Mouse (Mus musculus) kidney, adult 2 months (tissue): ENCODE data around the gene Gm33543. TPM values are rescaled to one million over a fixed set of nuclear protein-coding genes. Genes with fewer than 3 reads are reported as not detected.

Experiments
- DNase-seq: peaks from one replicate; pipeline ENCODE4 v3.0.0; 2021
- H3K27ac ChIP-seq: fragments of 200-500 bp; 2 replicates; pipeline ENCODE4 v1.5.1; 2012; ENCODE audit warnings: low read depth, low read length, control low read depth, inconsistent platforms; ENCODE audit not compliant: insufficient read depth
- H3K27me3 ChIP-seq: fragments of 200-500 bp; replicated peaks from 2 replicates; pipeline ENCODE4 v1.6.1; 2012; ENCODE audit warnings: mild to moderate bottlenecking, moderate library complexity, low read length, inconsistent platforms; ENCODE audit not compliant: control insufficient read depth, insufficient read depth
- H3K36me3 ChIP-seq: fragments of 200-500 bp; 2 replicates; pipeline ENCODE4 v1.6.1; 2012; ENCODE audit warnings: mild to moderate bottlenecking, moderate library complexity, low read length, inconsistent platforms; ENCODE audit not compliant: control insufficient read depth, insufficient read depth
- H3K4me1 ChIP-seq: fragments of 200-500 bp; 2 replicates; pipeline ENCODE4 v1.6.1; 2011; ENCODE audit warnings: low read length; ENCODE audit not compliant: control insufficient read depth, insufficient read depth
- H3K4me3 ChIP-seq: fragments of 200-500 bp; 2 replicates; pipeline ENCODE4 v1.5.1; 2011; ENCODE audit warnings: mild to moderate bottlenecking, low read depth, low read length, control low read depth; ENCODE audit not compliant: insufficient read depth
- CTCF ChIP-seq: fragments of 200-500 bp; conservative IDR thresholded peaks from 2 replicates; pipeline ENCODE4 v1.5.1; 2011; ENCODE audit warnings: low read depth, mild to moderate bottlenecking, control low read depth, low read length, moderate library complexity, mixed read lengths; ENCODE audit not compliant: insufficient read depth, insufficient read length
- POLR2A ChIP-seq: fragments of 200-500 bp; IDR thresholded peaks from one replicate; pipeline ENCODE4 v1.6.1; 2011; ENCODE audit warnings: low read depth, low read length, control low read depth
- WGBS: fragments of 180-500 bp; shearing (Covaris S2); methylation state at CpG from one replicate; pipeline ENCODE4 v1.1.7; 2018; 5-methylcytosine and 5-hydroxymethylcytosine counted together
- polyA plus RNA-seq: library from polyadenylated mRNA; depleted of rRNA; stranded (reverse); fragments of >200 nt; gene quantifications from 2 replicates; pipeline ENCODE4 v1.2.3, GENCODE M21; 2012

Gene Gm33543
- polyA plus RNA-seq, 1 experiment = 1.9 TPM

GRCm38 (mm10) chr10:95870782-95871181 lies 28.1 kb upstream of the Gm33543 start:
- WGBS = 93% methylated on average over 2 of the region's 2 CpGs
- DNase-seq = no peak
- Histone ChIP-seq H3K27ac (no peak overlapping the region), H3K27me3 (no peaks in the 10 kb centered on the region), H3K4me1 (no peaks in the 10 kb centered on the region), H3K36me3 (no peaks in the 10 kb centered on the region), H3K4me3 (no peak overlapping the region)
- TF ChIP-seq POLR2A (no peak), CTCF (no peak)

DNA sequence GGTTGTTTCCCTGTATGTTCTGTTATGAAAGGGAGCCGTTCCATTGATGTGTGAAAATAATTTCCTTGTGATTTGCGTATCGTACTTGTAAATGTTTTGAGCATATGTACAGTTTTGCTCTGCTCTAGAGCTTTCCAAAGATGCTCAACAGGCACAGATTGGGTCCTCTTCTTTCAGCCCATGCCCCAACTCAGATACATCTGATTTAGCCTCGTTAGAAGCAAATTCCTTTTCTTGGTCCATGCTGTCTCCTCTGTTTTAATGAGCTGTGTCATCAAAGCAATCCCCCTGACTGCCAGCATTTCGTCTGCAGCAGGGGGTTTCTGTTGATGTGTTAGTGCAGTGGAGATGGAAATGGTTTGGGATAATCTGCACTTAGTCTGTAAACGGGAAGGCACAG lies 25.6 kb upstream of the Gm33543 start:
- H3K4me1 ChIP-seq = no peaks in the 10 kb centered on the region
- WGBS = 73% methylated on average over 6 of the region's 6 CpGs
- TF ChIP-seq POLR2A (no peak), CTCF (no peak)

GRCm38 (mm10) chr10:95867596-95867995 lies 24.9 kb upstream of the Gm33543 start:
- Histone ChIP-seq H3K4me3 (no peak overlapping the region), H3K27ac (no peak overlapping the region), H3K27me3 (no peaks in the 10 kb centered on the region), H3K4me1 (no peaks in the 10 kb centered on the region), H3K36me3 (no peaks in the 10 kb centered on the region)
- TF ChIP-seq POLR2A (no peak), CTCF (no peak)
- DNase-seq = no peak
- WGBS = 98% methylated on average over 2 of the region's 2 CpGs

More for the DNA sequence above, 25.6 kb upstream of the Gm33543 start:
- Histone ChIP-seq H3K36me3 (no peaks in the 10 kb centered on the region), H3K27ac (no peak overlapping the region), H3K4me3 (no peak overlapping the region), H3K27me3 (no peaks in the 10 kb centered on the region)
- DNase-seq = no peak

GRCm38 (mm10) chr10:95864349-95865124 lies 21.8 kb upstream of the Gm33543 start:
- no peak for DNase-seq
- WGBS = 55% methylated on average over 11 of the region's 11 CpGs
- Histone ChIP-seq H3K27ac (no peak overlapping the region), H3K4me3 (no peak overlapping the region), H3K4me1 (no peaks in the 10 kb centered on the region), H3K36me3 (no peaks in the 10 kb centered on the region), H3K27me3 (no peaks in the 10 kb centered on the region)
- TF ChIP-seq CTCF (no peak), POLR2A (no peak)

DNA sequence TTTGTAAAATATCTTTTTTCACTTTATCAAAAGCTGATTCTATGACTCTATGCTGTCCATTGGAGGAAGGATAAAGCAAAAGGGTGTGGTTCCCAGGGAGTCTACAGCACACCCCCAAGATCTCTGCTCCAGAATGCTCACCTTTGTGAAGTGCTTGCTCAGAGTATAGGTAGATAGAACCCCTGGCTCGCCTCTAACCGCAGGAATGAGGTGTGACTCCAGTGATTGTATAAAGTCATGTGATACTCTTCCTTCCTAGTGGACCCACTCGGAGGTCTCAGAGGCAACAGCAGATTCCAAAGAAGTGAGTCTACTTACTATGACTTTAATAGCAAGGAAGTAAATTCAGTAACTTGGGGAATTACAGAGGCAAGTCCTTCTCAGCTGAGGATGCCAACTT lies 19.9 kb upstream of the Gm33543 start:
- no peaks in the 10 kb centered on the region for H3K27me3 ChIP-seq
- H3K36me3 ChIP-seq = no peaks in the 10 kb centered on the region
- TF ChIP-seq POLR2A (no peak), CTCF (no peak)
- H3K4me1 ChIP-seq = 0 out of 2 replicates have a peak, but pooled peaks cover 3% of the 10 kb centered on the region
- no peak for DNase-seq
- H3K4me3 ChIP-seq = no peak overlapping the region
- WGBS = 69% methylated on average over 3 of the region's 3 CpGs
- H3K27ac ChIP-seq = no peak overlapping the region

DNA sequence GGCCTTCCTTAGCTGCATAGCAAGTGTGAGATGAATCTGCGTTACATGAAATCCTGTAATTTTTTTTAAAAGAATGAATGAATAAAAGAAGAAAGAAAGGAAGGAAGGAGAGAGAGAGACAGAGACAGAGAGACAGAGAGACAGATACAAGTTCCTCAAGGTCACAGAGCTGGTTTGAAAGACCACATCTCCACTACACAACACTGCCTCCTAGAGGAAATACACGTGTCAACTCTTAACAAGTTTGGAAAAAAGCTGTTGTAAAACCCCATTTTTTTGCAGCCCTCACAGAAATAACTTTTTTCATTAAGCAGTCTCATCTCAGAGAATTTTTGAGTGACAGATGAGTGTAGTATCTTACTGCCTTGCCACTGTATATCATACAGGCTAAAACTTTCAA lies 15.4 kb upstream of the Gm33543 start:
- 0 out of 2 replicates have a peak, but pooled peaks cover 3% of the 10 kb centered on the region for H3K4me1 ChIP-seq
- H3K27ac ChIP-seq = peak overlapping the region; percentile 59
- H3K36me3 ChIP-seq = no peaks in the 10 kb centered on the region
- peak; percentile 70 for DNase-seq
- no peak overlapping the region for H3K4me3 ChIP-seq
- WGBS = 32% methylated on average over 2 of the region's 2 CpGs
- TF ChIP-seq CTCF (peak; percentile 31; the same call in 1 of the 2 replicates), POLR2A (no peak)
- H3K27me3 ChIP-seq = no peaks in the 10 kb centered on the region

GRCm38 (mm10) chr10:95855411-95855810 lies 12.7 kb upstream of the Gm33543 start:
- H3K27ac ChIP-seq = no peak overlapping the region
- H3K36me3 ChIP-seq = no peaks in the 10 kb centered on the region
- DNase-seq = no peak
- peaks cover 3% of the 10 kb centered on the region; the same call in 1 of the 2 replicates for H3K4me1 ChIP-seq
- H3K27me3 ChIP-seq = no peaks in the 10 kb centered on the region
- 90% methylated on average over 6 of the region's 6 CpGs for WGBS
- TF ChIP-seq CTCF (no peak), POLR2A (no peak)
- no peak overlapping the region for H3K4me3 ChIP-seq
